Mouse (Mus musculus): ENCODE data around the gene Col5a1. TPM values are rescaled to one million over a fixed set of nuclear protein-coding genes. Genes with fewer than 3 reads are reported as not detected.
A peak's percentile ranks its signal among the peaks of the same experiment; 100 is the strongest.

Gene Col5a1
- polyA plus RNA-seq, 1 experiment from 2014 or later: 20.9 TPM

GRCm38 (mm10) chr2:28044920-28045598, 158.8 kb downstream of the Col5a1 start:
- Histone ChIP-seq H3K9ac (ENCODE audit: low read length) (no peak overlapping the region), H3K4me3 (ENCODE audit: low read depth, low read length) (no peak overlapping the region), H3K4me1 (replicated peaks; ENCODE audit: control insufficient read depth, insufficient read depth, low read length) (no peaks in the 10 kb centered on the region), H3K27ac (ENCODE audit: low read depth, low read length) (no peak overlapping the region), H3K9me3 (ENCODE audit: control insufficient read depth, low read length) (no peaks in the 10 kb centered on the region), H3K27me3 (ENCODE audit: control insufficient read depth, insufficient read depth, low read length) (no peaks in the 10 kb centered on the region), H3K4me2 (ENCODE audit: low read depth, low read length, severe bottlenecking) (no peak overlapping the region), H3K36me3 (ENCODE audit: control insufficient read depth, insufficient read depth, low read length) (no peaks in the 10 kb centered on the region)
- no peak for ATAC-seq (replicated peaks; ENCODE audit: low FRiP score)
- WGBS: 87% methylated on average over 9 of the region's 9 CpGs
- DNase-seq (ENCODE audit: low spot score): no peak

GRCm38 (mm10) chr2:28046311-28046710, 160.1 kb downstream of the Col5a1 start:
- H3K4me3 ChIP-seq (ENCODE audit: low read depth, low read length): no peak overlapping the region
- H3K9me3 ChIP-seq (ENCODE audit: control insufficient read depth, low read length): no peaks in the 10 kb centered on the region
- no peaks in the 10 kb centered on the region for H3K27me3 ChIP-seq (ENCODE audit: control insufficient read depth, insufficient read depth, low read length)
- no peaks in the 10 kb centered on the region for H3K36me3 ChIP-seq (ENCODE audit: control insufficient read depth, insufficient read depth, low read length)
- H3K4me2 ChIP-seq (ENCODE audit: low read depth, low read length, severe bottlenecking): no peak overlapping the region
- no peak for ATAC-seq (replicated peaks; ENCODE audit: low FRiP score)
- H3K9ac ChIP-seq (ENCODE audit: low read length): no peak overlapping the region
- no peaks in the 10 kb centered on the region for H3K4me1 ChIP-seq (replicated peaks; ENCODE audit: control insufficient read depth, insufficient read depth, low read length)
- WGBS: 77% methylated on average over 6 of the region's 6 CpGs
- no peak overlapping the region for H3K27ac ChIP-seq (ENCODE audit: low read depth, low read length)
- no peak for DNase-seq (ENCODE audit: low spot score)

GRCm38 (mm10) chr2:28047092-28047491, 160.9 kb downstream of the Col5a1 start:
- 85% methylated on average over 7 of the region's 7 CpGs for WGBS
- Histone ChIP-seq H3K27ac (ENCODE audit: low read depth, low read length) (no peak overlapping the region), H3K9ac (ENCODE audit: low read length) (no peak overlapping the region), H3K4me1 (replicated peaks; ENCODE audit: control insufficient read depth, insufficient read depth, low read length) (no peaks in the 10 kb centered on the region), H3K4me3 (ENCODE audit: low read depth, low read length) (no peak overlapping the region), H3K4me2 (ENCODE audit: low read depth, low read length, severe bottlenecking) (no peak overlapping the region), H3K27me3 (ENCODE audit: control insufficient read depth, insufficient read depth, low read length) (no peaks in the 10 kb centered on the region), H3K9me3 (ENCODE audit: control insufficient read depth, low read length) (no peaks in the 10 kb centered on the region), H3K36me3 (ENCODE audit: control insufficient read depth, insufficient read depth, low read length) (no peaks in the 10 kb centered on the region)
- DNase-seq (ENCODE audit: low spot score) (peak; percentile 19), ATAC-seq (replicated peaks; ENCODE audit: low FRiP score) (no peak)

GRCm38 (mm10) chr2:28059922-28060321, 173.7 kb downstream of the Col5a1 start:
- no peaks in the 10 kb centered on the region for H3K4me1 ChIP-seq (replicated peaks; ENCODE audit: control insufficient read depth, insufficient read depth, low read length)
- no peak overlapping the region for H3K4me3 ChIP-seq (ENCODE audit: low read depth, low read length)
- no peaks in the 10 kb centered on the region for H3K27me3 ChIP-seq (ENCODE audit: control insufficient read depth, insufficient read depth, low read length)
- 73% methylated on average over 1 of the region's 1 CpGs for WGBS
- DNase-seq (ENCODE audit: low spot score) (no peak), ATAC-seq (replicated peaks; ENCODE audit: low FRiP score) (no peak)
- no peak overlapping the region for H3K27ac ChIP-seq (ENCODE audit: low read depth, low read length)
- no peak overlapping the region for H3K9ac ChIP-seq (ENCODE audit: low read length)
- no peak overlapping the region for H3K4me2 ChIP-seq (ENCODE audit: low read depth, low read length, severe bottlenecking)
- H3K36me3 ChIP-seq (ENCODE audit: control insufficient read depth, insufficient read depth, low read length): no peaks in the 10 kb centered on the region
- no peaks in the 10 kb centered on the region for H3K9me3 ChIP-seq (ENCODE audit: control insufficient read depth, low read length)

GRCm38 (mm10) chr2:28063711-28064338, 177.6 kb downstream of the Col5a1 start:
- ATAC-seq (replicated peaks; ENCODE audit: low FRiP score) (no peak), DNase-seq (ENCODE audit: low spot score) (no peak)
- Histone ChIP-seq H3K36me3 (ENCODE audit: control insufficient read depth, insufficient read depth, low read length) (no peaks in the 10 kb centered on the region), H3K9me3 (ENCODE audit: control insufficient read depth, low read length) (no peaks in the 10 kb centered on the region), H3K4me3 (ENCODE audit: low read depth, low read length) (no peak overlapping the region), H3K4me1 (replicated peaks; ENCODE audit: control insufficient read depth, insufficient read depth, low read length) (no peaks in the 10 kb centered on the region), H3K27ac (ENCODE audit: low read depth, low read length) (no peak overlapping the region), H3K4me2 (ENCODE audit: low read depth, low read length, severe bottlenecking) (no peak overlapping the region), H3K9ac (ENCODE audit: low read length) (no peak overlapping the region), H3K27me3 (ENCODE audit: control insufficient read depth, insufficient read depth, low read length) (no peaks in the 10 kb centered on the region)
- 92% methylated on average over 4 of the region's 4 CpGs for WGBS

GRCm38 (mm10) chr2:28064339-28065080, 178.3 kb downstream of the Col5a1 start:
- Histone ChIP-seq H3K36me3 (ENCODE audit: control insufficient read depth, insufficient read depth, low read length) (no peaks in the 10 kb centered on the region), H3K27ac (ENCODE audit: low read depth, low read length) (no peak overlapping the region), H3K4me2 (ENCODE audit: low read depth, low read length, severe bottlenecking) (no peak overlapping the region), H3K4me1 (replicated peaks; ENCODE audit: control insufficient read depth, insufficient read depth, low read length) (no peaks in the 10 kb centered on the region), H3K9me3 (ENCODE audit: control insufficient read depth, low read length) (no peaks in the 10 kb centered on the region), H3K9ac (ENCODE audit: low read length) (no peak overlapping the region), H3K4me3 (ENCODE audit: low read depth, low read length) (no peak overlapping the region), H3K27me3 (ENCODE audit: control insufficient read depth, insufficient read depth, low read length) (no peaks in the 10 kb centered on the region)
- no peak for DNase-seq (ENCODE audit: low spot score)
- 84% methylated on average over 7 of the region's 7 CpGs for WGBS
- no peak for ATAC-seq (replicated peaks; ENCODE audit: low FRiP score)

GRCm38 (mm10) chr2:28065081-28065651, 178.9 kb downstream of the Col5a1 start:
- no peaks in the 10 kb centered on the region for H3K27me3 ChIP-seq (ENCODE audit: control insufficient read depth, insufficient read depth, low read length)
- no peak for DNase-seq (ENCODE audit: low spot score)
- H3K4me1 ChIP-seq (replicated peaks; ENCODE audit: control insufficient read depth, insufficient read depth, low read length): no peaks in the 10 kb centered on the region
- no peak overlapping the region for H3K4me3 ChIP-seq (ENCODE audit: low read depth, low read length)
- no peak overlapping the region for H3K27ac ChIP-seq (ENCODE audit: low read depth, low read length)
- WGBS: 94% methylated on average over 5 of the region's 5 CpGs
- H3K36me3 ChIP-seq (ENCODE audit: control insufficient read depth, insufficient read depth, low read length): no peaks in the 10 kb centered on the region
- H3K4me2 ChIP-seq (ENCODE audit: low read depth, low read length, severe bottlenecking): no peak overlapping the region
- H3K9ac ChIP-seq (ENCODE audit: low read length): no peak overlapping the region
- no peaks in the 10 kb centered on the region for H3K9me3 ChIP-seq (ENCODE audit: control insufficient read depth, low read length)
- no peak for ATAC-seq (replicated peaks; ENCODE audit: low FRiP score)

GRCm38 (mm10) chr2:28066686-28067085, 180.5 kb downstream of the Col5a1 start:
- H3K4me1 ChIP-seq (replicated peaks; ENCODE audit: control insufficient read depth, insufficient read depth, low read length): no peaks in the 10 kb centered on the region
- ATAC-seq (replicated peaks; ENCODE audit: low FRiP score) (no peak), DNase-seq (ENCODE audit: low spot score) (no peak)
- no peak overlapping the region for H3K27ac ChIP-seq (ENCODE audit: low read depth, low read length)
- no peaks in the 10 kb centered on the region for H3K9me3 ChIP-seq (ENCODE audit: control insufficient read depth, low read length)
- H3K4me2 ChIP-seq (ENCODE audit: low read depth, low read length, severe bottlenecking): no peak overlapping the region
- no peaks in the 10 kb centered on the region for H3K36me3 ChIP-seq (ENCODE audit: control insufficient read depth, insufficient read depth, low read length)
- no peak overlapping the region for H3K9ac ChIP-seq (ENCODE audit: low read length)
- no peaks in the 10 kb centered on the region for H3K27me3 ChIP-seq (ENCODE audit: control insufficient read depth, insufficient read depth, low read length)
- 83% methylated on average over 5 of the region's 5 CpGs for WGBS
- H3K4me3 ChIP-seq (ENCODE audit: low read depth, low read length): no peak overlapping the region

Measured in forebrain, embryonic 11.5 days (tissue).